8 mouse cellular contexts compared by ENCODE assay signal in genomic region chr11:58978027-58978705, GRCm38 (mm10). TPM values are rescaled to one million over a fixed set of nuclear protein-coding genes. Genes with fewer than 3 reads are reported as not detected.
A peak's percentile ranks its signal among the peaks of the same experiment; 100 is the strongest.
DNase-seq lines count a peak whose midpoint lies in the region; ATAC-seq and TF ChIP-seq lines count a peak whose summit lies in the region.

TSS of gene Trim11 (plus strand) at chr11:58978093.

- H3K4me2 ChIP-seq in heart, embryonic 15.5 days, result peak within 1 kb of the TSS; percentile 96
- H3K4me2 ChIP-seq in liver, embryonic 16.5 days (ENCODE audit: low read depth, low read length), result peak within 1 kb of the TSS; percentile 92
- peak within 1 kb of the TSS; percentile 98 for H3K4me2 ChIP-seq in neural tube, embryonic 12.5 days (replicated peaks)

- peak within 1 kb of the TSS; percentile 95 for H3K27ac ChIP-seq in embryonic fibroblast, embryonic 13.5 days (ENCODE audit: insufficient read depth, low read length)
- H3K27ac ChIP-seq in heart, embryonic 15.5 days, result peak within 1 kb of the TSS; percentile 76
- H3K27ac ChIP-seq in liver, embryonic 16.5 days (ENCODE audit: low read length), result peak within 1 kb of the TSS; percentile 84
- peak within 1 kb of the TSS; percentile 51; the same call in 1 of the 2 replicates for H3K27ac ChIP-seq in neural tube, embryonic 12.5 days

- H3K27me3 ChIP-seq in heart, embryonic 15.5 days, result no peaks in the 10 kb centered on the region
- no peaks in the 10 kb centered on the region for H3K27me3 ChIP-seq in liver, embryonic 16.5 days (ENCODE audit: control insufficient read depth, insufficient read depth, low read depth, low read length)
- no peaks in the 10 kb centered on the region for H3K27me3 ChIP-seq in neural tube, embryonic 12.5 days (replicated peaks)

- peak within 1 kb of the TSS; percentile 88 for H3K4me3 ChIP-seq in embryonic fibroblast, embryonic 13.5 days (ENCODE audit: insufficient read depth, low read length)
- H3K4me3 ChIP-seq in heart, embryonic 15.5 days, result peak within 1 kb of the TSS; percentile 75
- peak within 1 kb of the TSS; percentile 97 for H3K4me3 ChIP-seq in liver, embryonic 16.5 days (ENCODE audit: low read depth, low read length)
- H3K4me3 ChIP-seq in neural tube, embryonic 12.5 days, result peak within 1 kb of the TSS; percentile 96

- WGBS in heart, embryonic 15.5 days, result under 1% methylated on average over 64 of the region's 64 CpGs
- under 1% methylated on average over 64 of the region's 64 CpGs for WGBS in liver, embryonic 16.5 days (ENCODE audit: insufficient replicate concordance)
- under 1% methylated on average over 64 of the region's 64 CpGs for WGBS in neural tube, embryonic 12.5 days

- TF ChIP-seq POLR2A in embryonic fibroblast, embryonic 13.5 days (IDR thresholded peaks at IDR 0.05; ENCODE audit: low read depth, low read length), result peak; percentile 90

- peak; percentile 94 for ATAC-seq in CD4-positive, CD25-positive, alpha-beta regulatory T cell, adult 4 months
- peak; percentile 66; the same call in 1 of the 2 replicates for ATAC-seq in heart, embryonic 15.5 days (replicated peaks; ENCODE audit: insufficient number of reproducible peaks, insufficient read depth, low FRiP score, low read depth)
- ATAC-seq in liver, embryonic 16.5 days (ENCODE audit: low read depth), result peak; percentile 55
- peak; percentile 83 for ATAC-seq in neural tube, embryonic 12.5 days (ENCODE audit: low FRiP score, low read depth)

- H3K4me1 ChIP-seq in embryonic fibroblast, embryonic 13.5 days (ENCODE audit: control insufficient read depth, insufficient read depth, low read length), result 0 out of 2 replicates have a peak, but pooled peaks cover 7% of the 10 kb centered on the region
- H3K4me1 ChIP-seq in heart, embryonic 15.5 days (replicated peaks), result peaks cover 51% of the 10 kb centered on the region
- H3K4me1 ChIP-seq in liver, embryonic 16.5 days (ENCODE audit: control insufficient read depth, low read depth, low read length), result peaks cover 33% of the 10 kb centered on the region
- peaks cover 43% of the 10 kb centered on the region for H3K4me1 ChIP-seq in neural tube, embryonic 12.5 days

- DNase-seq in adrenal gland, postnatal 25 days, result peak; percentile 58
- peak; percentile 76 for DNase-seq in kidney, postnatal 10 days
- peak; percentile 68 for DNase-seq in testis, postnatal 10 days (ENCODE audit: low spot score)

- H3K36me3 ChIP-seq in heart, embryonic 15.5 days, result peaks cover 14% of the 10 kb centered on the region
- peaks cover 5% of the 10 kb centered on the region; the same call in 1 of the 2 replicates for H3K36me3 ChIP-seq in liver, embryonic 16.5 days (ENCODE audit: control insufficient read depth, insufficient read depth)
- peaks cover 19% of the 10 kb centered on the region for H3K36me3 ChIP-seq in neural tube, embryonic 12.5 days

- peak within 1 kb of the TSS; percentile 83 for H3K9ac ChIP-seq in heart, embryonic 15.5 days
- H3K9ac ChIP-seq in liver, embryonic 16.5 days (ENCODE audit: low read depth, low read length), result peak within 1 kb of the TSS; percentile 92
- H3K9ac ChIP-seq in neural tube, embryonic 12.5 days, result peak within 1 kb of the TSS; percentile 90

- no peak for TF ChIP-seq CTCF in embryonic fibroblast, embryonic 13.5 days (IDR thresholded peaks at IDR 0.05; ENCODE audit: borderline replicate concordance, insufficient read depth, low read length)

- H3K9me3 ChIP-seq in heart, embryonic 15.5 days (replicated peaks), result no peaks in the 10 kb centered on the region
- H3K9me3 ChIP-seq in liver, embryonic 16.5 days (replicated peaks; ENCODE audit: control insufficient read depth, low read length), result no peaks in the 10 kb centered on the region
- H3K9me3 ChIP-seq in neural tube, embryonic 12.5 days, result no peaks in the 10 kb centered on the region

RNA-seq across cellular contexts. Expression of gene Trim11, which starts in this region (rescaled TPM):
- 10 to 100 TPM; 23.7 to 27.1 TPM for polyA plus RNA-seq in CD4-positive, CD25-positive, alpha-beta regulatory T cell, adult 4 months (2017; shearing (Covaris generic))
- 30.0 and 30.1 TPM in 2 replicates for total RNA-seq in adrenal gland, postnatal 25 days (2021)
- polyA plus RNA-seq in embryonic fibroblast, embryonic 13.5 days (2011; ENCODE audit: insufficient read length, low read depth, missing spikeins), result 17.5 and 20.1 TPM in 2 replicates
- polyA plus RNA-seq in heart, embryonic 15.5 days (2015; fragmentation: Nextera tagmentation; extraction: Ambion mirVana), result 26.9 and 34.6 TPM in 2 replicates
- 8.2 and 8.7 TPM in 2 replicates for polyA plus RNA-seq in liver, embryonic 16.5 days (2015; fragmentation: Nextera tagmentation; extraction: Ambion mirVana)
- polyA plus RNA-seq in neural tube, embryonic 12.5 days (2016; fragmentation: Nextera tagmentation; extraction: Ambion mirVana), result 20.5 TPM in 2 replicates

Comparison
In these comparisons a context has a peak if more than half of its experiments do, and no peak if none do; other contexts are left out.
1. Peak in every context shown above with its lines: DNase-seq, ATAC-seq, H3K4me3 ChIP-seq and H3K27ac ChIP-seq.